Mouse (Mus musculus) liver (tissue): ENCODE results near the gene Mmp15.
"Not testable (repeated sequence)": the region's sequence is repeated elsewhere in the genome, so short reads cannot be mapped to it uniquely, and the experiment has no call there.

Source experiments
- DNase-seq: peaks from one replicate; pipeline ENCODE4 v3.0.0-alpha.2; 2020; ENCODE audit warnings: mixed read lengths

The Mmp15 gene

GRCm38 (mm10) chr8:95378928-95379327 lies 26.9 kb downstream of the Mmp15 start:
- DNase-seq = not testable (repeated sequence)

GRCm38 (mm10) chr8:95380953-95381352 lies 28.9 kb downstream of the Mmp15 start:
- no peak for DNase-seq

GRCm38 (mm10) chr8:95381595-95381994 lies 29.5 kb downstream of the Mmp15 start:
- DNase-seq = no peak

- DNase-seq = no peak
Observed at GRCm38 (mm10) chr8:95384501-95384900, 32.4 kb downstream of the Mmp15 start.

- no peak for DNase-seq
Observed at GRCm38 (mm10) chr8:95386037-95386436, 34.0 kb downstream of the Mmp15 start.

- no peak for DNase-seq
Observed at GRCm38 (mm10) chr8:95387221-95387620, 35.2 kb downstream of the Mmp15 start.

- DNase-seq = no peak
Observed at GRCm38 (mm10) chr8:95387936-95388335, 35.9 kb downstream of the Mmp15 start.

- no peak for DNase-seq
Observed at GRCm38 (mm10) chr8:95390312-95390711, 38.2 kb downstream of the Mmp15 start.

GRCm38 (mm10) chr8:95391101-95391500 lies 39.0 kb downstream of the Mmp15 start:
- no peak for DNase-seq

- DNase-seq = no peak
Observed at GRCm38 (mm10) chr8:95392604-95393003, 40.5 kb downstream of the Mmp15 start.

GRCm38 (mm10) chr8:95395186-95395918 lies 43.3 kb downstream of the Mmp15 start:
- DNase-seq = no peak

- DNase-seq = no peak
Observed at GRCm38 (mm10) chr8:95396752-95397151, 44.7 kb downstream of the Mmp15 start.

- DNase-seq = no peak
Observed at GRCm38 (mm10) chr8:95397201-95397600, 45.1 kb downstream of the Mmp15 start.

- DNase-seq = no peak
Observed at GRCm38 (mm10) chr8:95399131-95399530, 47.1 kb downstream of the Mmp15 start.

GRCm38 (mm10) chr8:95401091-95401490 lies 49.0 kb downstream of the Mmp15 start:
- DNase-seq = no peak

- no peak for DNase-seq
Observed at GRCm38 (mm10) chr8:95409518-95409917, 57.5 kb downstream of the Mmp15 start.

- DNase-seq = no peak
Observed at GRCm38 (mm10) chr8:95411309-95411972, 59.4 kb downstream of the Mmp15 start.

- DNase-seq = no peak
Observed at GRCm38 (mm10) chr8:95422193-95422810, 70.2 kb downstream of the Mmp15 start.
